Mouse (Mus musculus): ENCODE results near the gene Cdk7.

The Cdk7 gene

DNA sequence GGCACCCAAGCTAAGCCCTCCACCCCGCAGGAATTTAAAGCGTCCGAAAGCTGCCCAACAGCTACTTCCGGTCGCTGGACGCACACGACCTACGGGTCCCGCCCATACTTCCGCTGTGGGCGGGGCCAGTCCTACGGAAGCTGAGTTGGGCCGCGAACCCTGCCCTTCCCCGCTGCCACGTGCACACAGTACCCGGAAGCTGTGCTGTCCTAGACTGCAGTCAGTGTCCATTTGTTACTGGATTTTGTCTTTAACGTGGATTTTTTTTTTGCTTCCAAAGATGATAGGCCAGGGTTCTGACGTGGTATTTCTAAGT, at the start of gene Cdk7:
Gene Cdk7, minus strand, starts transcription at position 79 of the 316 bp plus-strand sequence.
- POLR2A ChIA-PET: interaction anchor here (0.5 to 10.0 kb wide), 56 partner anchors 8 to 1963 kb away, joined by 3 to 261 read pairs (median 4); partner anchors contain the start of genes Ccnb1 (in 3 of the 4), Mrps36 (in 3 of the 4), Ccdc125 (in 2 of the 4) and Cenph (in 2 of the 4)
- CTCF ChIA-PET: interaction anchor here in 2 of 4 experiments (0.6 to 1.2 kb wide), 7 partner anchors 9 to 238 kb away, joined by 3 to 10 read pairs (median 6); partner anchors contain the start of genes Gtf2h2 (in 1 of the 2) and Mrps36 (in 1 of the 2)

- CTCF ChIA-PET: interaction anchor here in 1 of 4 experiments (0.6 kb wide), 1 partner anchor 56 kb away, joined by 3 read pairs; the partner anchor contains the start of gene Slc30a5
- POLR2A ChIA-PET: interaction anchor here (0.6 to 4.5 kb wide), 19 partner anchors 8 to 127 kb away, joined by 3 to 87 read pairs (median 4); partner anchors contain the start of genes Ccnb1 (in 4 of the 4), Ak6 (in 1 of the 4), Rad17 (in 1 of the 4) and Slc30a5 (in 1 of the 4)
Measured at GRCm38 (mm10) chr13:100777491-100777890, 46.8 kb upstream of the Cdk7 start.

DNA sequence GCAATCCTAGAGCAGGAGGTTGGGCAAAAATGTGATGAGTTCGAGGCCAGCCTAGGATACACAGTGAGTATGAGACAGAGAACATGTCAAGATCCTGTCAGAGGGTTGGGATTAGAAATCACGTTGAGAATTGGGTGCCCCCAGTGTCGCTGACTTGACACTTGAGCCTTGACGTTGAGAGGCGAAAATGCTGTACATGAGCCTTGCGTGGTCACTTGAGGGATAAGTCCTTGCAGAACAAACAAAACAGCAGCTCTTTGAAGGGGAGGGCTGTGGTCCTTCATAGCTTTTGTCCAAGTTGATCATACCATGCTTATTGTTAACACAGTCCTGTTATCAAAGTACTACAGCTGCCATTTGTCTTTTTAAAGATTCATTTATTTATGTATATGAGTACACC, 46.0 kb upstream of the Cdk7 start:
- ChIA-PET CTCF (no interaction called here), POLR2A (interaction anchor here (0.6 to 4.5 kb wide), 20 partner anchors 9 to 126 kb away, joined by 3 to 87 read pairs (median 4); partner anchors contain the start of genes Ccnb1 (in 4 of the 4), Ak6 (in 1 of the 4), Rad17 (in 1 of the 4) and Slc30a5 (in 1 of the 4))

GRCm38 (mm10) chr13:100776056-100776419, 45.3 kb upstream of the Cdk7 start:
- ChIA-PET CTCF (interaction anchor here in 1 of 4 experiments (1.0 kb wide), 1 partner anchor 10 kb away, joined by 3 read pairs; the partner anchor contains the start of gene Ccnb1), POLR2A (interaction anchor here (0.5 to 4.5 kb wide), 30 partner anchors 9 to 697 kb away, joined by 3 to 87 read pairs (median 4); partner anchors contain the start of genes Ccnb1 (in 4 of the 4), Cdk7 (in 2 of the 4), Mrps36 (in 2 of the 4) and Ak6 (in 1 of the 4))

- POLR2A ChIA-PET: interaction anchor here (0.5 to 4.5 kb wide), 38 partner anchors 9 to 698 kb away, joined by 3 to 87 read pairs (median 4); partner anchors contain the start of genes Ccnb1 (in 4 of the 4), Cdk7 (in 2 of the 4), Mrps36 (in 2 of the 4) and Ak6 (in 1 of the 4)
- CTCF ChIA-PET: interaction anchor here in 2 of 4 experiments (0.6 to 1.0 kb wide), 2 partner anchors 11 to 155 kb away, joined by 3 to 5 read pairs; partner anchors contain the start of gene Ccnb1 (in 1 of the 2)
Measured at GRCm38 (mm10) chr13:100775252-100776055, 44.7 kb upstream of the Cdk7 start, which contains the start of gene Cenph. TSS of gene Cenph (minus strand) at chr13:100775899.

- ChIA-PET CTCF (interaction anchor here in 2 of 4 experiments (0.6 kb wide), 2 partner anchors 59 to 154 kb away, joined by 3 to 5 read pairs; no protein-coding TSS in a partner anchor), POLR2A (interaction anchor here in 3 of 4 experiments (0.7 to 4.5 kb wide), 24 partner anchors 8 to 124 kb away, joined by 3 to 87 read pairs (median 4); partner anchors contain the start of genes Ccnb1 (in 3 of the 3), Cdk7 (in 2 of the 3), Mrps36 (in 2 of the 3) and Ak6 (in 1 of the 3))
Measured at GRCm38 (mm10) chr13:100774704-100775103, 44.0 kb upstream of the Cdk7 start.

GRCm38 (mm10) chr13:100755329-100755728, 24.6 kb upstream of the Cdk7 start:
- CTCF ChIA-PET: no interaction called here
- POLR2A ChIA-PET: interaction anchor here in 3 of 4 experiments (0.6 to 4.1 kb wide), 10 partner anchors 8 to 121 kb away, joined by 3 to 31 read pairs (median 5); partner anchors contain the start of genes Cenph (in 1 of the 3) and Mrps36 (in 1 of the 3)

- POLR2A ChIA-PET: interaction anchor here in 1 of 4 experiments (1.9 kb wide), 1 partner anchor 32 kb away, joined by 4 read pairs; the partner anchor contains the start of gene Ccnb1
- CTCF ChIA-PET: no interaction called here
Measured at GRCm38 (mm10) chr13:100754186-100754585, 23.4 kb upstream of the Cdk7 start.

- ChIA-PET POLR2A (interaction anchor here in 2 of 4 experiments (0.5 to 1.9 kb wide), 6 partner anchors 11 to 1345 kb away, joined by 3 to 5 read pairs (median 4); partner anchors contain the start of gene Ccnb1 (in 1 of the 2)), CTCF (no interaction called here)
Measured at GRCm38 (mm10) chr13:100753011-100753410, 22.3 kb upstream of the Cdk7 start.

DNA sequence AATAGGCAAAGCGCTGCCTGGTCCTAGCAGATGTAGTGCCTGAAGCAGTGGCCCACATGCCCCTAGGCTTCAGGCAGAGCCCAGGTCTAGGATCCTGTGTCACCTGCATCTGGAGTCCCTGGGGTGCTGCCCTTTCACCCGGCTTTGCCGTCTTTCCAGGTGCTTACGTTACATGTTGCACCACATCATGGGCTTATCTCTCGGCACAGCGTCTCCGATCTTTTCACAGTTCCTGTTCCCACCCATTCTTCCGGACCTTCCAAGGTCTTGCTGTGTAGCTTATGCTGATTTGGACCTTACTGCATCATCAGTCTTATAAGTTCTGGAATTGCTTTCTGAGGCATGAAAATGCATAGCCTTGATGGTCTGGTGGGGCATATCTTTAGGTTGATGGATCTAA, 21.8 kb upstream of the Cdk7 start:
- POLR2A ChIA-PET: interaction anchor here in 2 of 4 experiments (0.6 to 1.9 kb wide), 6 partner anchors 11 to 34 kb away, joined by 3 to 5 read pairs (median 4); partner anchors contain the start of gene Ccnb1 (in 1 of the 2)
- CTCF ChIA-PET: interaction anchor here in 1 of 4 experiments (0.5 kb wide), 1 partner anchor 49 kb away, joined by 3 read pairs; no protein-coding TSS in a partner anchor

DNA sequence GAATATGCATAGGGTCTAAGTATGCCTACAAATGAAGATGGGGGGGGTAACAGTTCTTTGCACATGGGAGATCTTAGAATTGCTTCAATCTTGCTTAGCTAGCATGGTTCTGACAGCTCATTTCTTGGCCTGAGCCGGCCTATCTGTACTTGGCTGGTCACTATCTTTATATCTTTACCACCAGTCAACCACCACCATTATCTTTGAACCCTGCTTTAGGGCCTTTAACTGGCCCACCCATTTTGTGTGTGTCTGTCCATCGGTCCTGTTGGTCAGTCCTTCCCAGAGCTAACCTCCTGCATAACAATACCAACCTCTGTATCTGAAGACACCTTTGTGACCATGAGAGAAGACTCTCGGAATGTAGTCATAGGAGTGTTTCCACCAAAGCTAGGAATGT, 20.7 kb upstream of the Cdk7 start:
- ChIA-PET POLR2A (interaction anchor here in 2 of 4 experiments (1.0 to 2.2 kb wide), 11 partner anchors 10 to 82 kb away, joined by 3 to 8 read pairs (median 5); partner anchors contain the start of genes Ccnb1 (in 2 of the 2) and Ccdc125 (in 1 of the 2)), CTCF (no interaction called here)

DNA sequence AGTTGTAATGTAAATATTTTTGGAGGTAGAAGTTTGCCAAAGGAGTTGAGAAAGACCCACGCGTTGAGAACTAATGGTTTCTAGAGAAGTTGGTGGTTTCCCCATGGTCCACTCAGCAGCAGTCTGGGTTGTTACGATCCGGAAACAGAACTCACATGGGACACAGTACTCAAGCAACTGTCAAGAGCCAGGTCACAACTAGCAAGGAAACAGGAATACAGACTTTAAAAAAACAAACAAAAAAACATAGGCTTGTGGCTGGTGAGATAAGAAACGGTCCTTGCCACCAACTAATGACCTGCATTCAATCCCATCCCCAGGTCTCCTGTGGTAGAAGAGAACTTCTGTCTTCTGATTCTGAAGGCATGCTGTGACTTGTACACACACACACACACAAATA, 20.1 kb upstream of the Cdk7 start:
- POLR2A ChIA-PET: interaction anchor here in 2 of 4 experiments (1.0 to 2.2 kb wide), 9 partner anchors 11 to 81 kb away, joined by 3 to 8 read pairs (median 7); partner anchors contain the start of genes Ccnb1 (in 2 of the 2) and Ccdc125 (in 1 of the 2)
- CTCF ChIA-PET: no interaction called here

DNA sequence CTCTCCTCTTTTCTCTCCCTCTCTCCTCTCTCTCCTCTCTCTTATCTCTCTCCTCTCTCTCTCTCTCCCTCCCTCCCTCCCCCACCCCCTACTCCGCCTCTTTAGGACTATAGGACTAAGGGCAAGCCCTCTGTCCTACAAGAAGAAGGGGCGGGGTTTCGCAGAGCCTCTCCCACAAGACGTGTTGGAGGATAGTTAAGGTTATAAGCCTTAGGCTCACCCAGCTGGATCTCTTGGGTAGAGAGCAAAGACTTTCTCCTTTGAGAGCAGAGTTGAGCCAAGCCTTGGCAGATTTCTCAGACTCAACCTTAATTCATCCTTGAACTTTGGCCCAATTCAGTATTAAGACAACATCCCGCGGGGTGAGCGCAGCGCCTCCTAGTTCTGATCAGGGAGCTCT, 17.9 kb upstream of the Cdk7 start:
- ChIA-PET POLR2A (interaction anchor here in 3 of 4 experiments (0.6 to 10.6 kb wide), 37 partner anchors 9 to 849 kb away, joined by 3 to 261 read pairs (median 4); partner anchors contain the start of genes Cdk7 (in 3 of the 3), Ccnb1 (in 2 of the 3), Cenph (in 2 of the 3) and Marveld2 (in 1 of the 3)), CTCF (interaction anchor here in 3 of 4 experiments (0.5 to 1.1 kb wide), 7 partner anchors 9 to 139 kb away, joined by 3 to 12 read pairs (median 3); no protein-coding TSS in a partner anchor)

DNA sequence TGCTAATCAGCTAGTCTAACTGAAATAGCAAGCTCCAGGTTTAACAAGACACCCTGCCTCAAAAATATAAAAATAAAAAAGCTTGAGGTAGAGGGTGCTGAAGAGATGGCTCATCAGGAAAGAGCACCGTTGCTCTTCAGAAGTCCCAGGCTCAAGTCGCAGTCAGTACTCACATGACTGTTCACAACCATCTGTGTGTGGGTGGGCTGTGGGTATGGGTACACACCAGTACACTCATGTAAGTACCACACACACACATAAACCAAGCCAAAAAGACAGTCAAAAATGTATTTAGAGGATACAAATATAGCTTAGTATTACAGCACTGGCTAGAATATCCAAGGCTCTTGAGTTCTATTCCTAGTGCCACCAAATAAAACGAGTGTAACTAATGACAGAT, 15.4 kb upstream of the Cdk7 start:
- ChIA-PET POLR2A (interaction anchor here in 2 of 4 experiments (0.8 to 10.6 kb wide), 17 partner anchors 10 to 1931 kb away, joined by 3 to 261 read pairs (median 16); partner anchors contain the start of genes Ccnb1 (in 2 of the 2), Cdk7 (in 2 of the 2), Cenph (in 2 of the 2) and Fcho2 (in 1 of the 2)), CTCF (no interaction called here)

GRCm38 (mm10) chr13:100744036-100744744, 13.5 kb upstream of the Cdk7 start, which contains the start of gene Mrps36:
TSS of gene Mrps36 (minus strand) at chr13:100744659.
- POLR2A ChIA-PET: interaction anchor here (0.5 to 10.6 kb wide), 55 partner anchors 12 to 1911 kb away, joined by 3 to 261 read pairs (median 4); partner anchors contain the start of genes Ccnb1 (in 3 of the 4), Cdk7 (in 3 of the 4), Cenph (in 2 of the 4) and Ak6 (in 1 of the 4)
- CTCF ChIA-PET: interaction anchor here in 1 of 4 experiments (1.2 to 1.6 kb wide), 3 partner anchors 13 to 132 kb away, joined by 3 to 6 read pairs (median 4); partner anchors contain the start of gene Cdk7

DNA sequence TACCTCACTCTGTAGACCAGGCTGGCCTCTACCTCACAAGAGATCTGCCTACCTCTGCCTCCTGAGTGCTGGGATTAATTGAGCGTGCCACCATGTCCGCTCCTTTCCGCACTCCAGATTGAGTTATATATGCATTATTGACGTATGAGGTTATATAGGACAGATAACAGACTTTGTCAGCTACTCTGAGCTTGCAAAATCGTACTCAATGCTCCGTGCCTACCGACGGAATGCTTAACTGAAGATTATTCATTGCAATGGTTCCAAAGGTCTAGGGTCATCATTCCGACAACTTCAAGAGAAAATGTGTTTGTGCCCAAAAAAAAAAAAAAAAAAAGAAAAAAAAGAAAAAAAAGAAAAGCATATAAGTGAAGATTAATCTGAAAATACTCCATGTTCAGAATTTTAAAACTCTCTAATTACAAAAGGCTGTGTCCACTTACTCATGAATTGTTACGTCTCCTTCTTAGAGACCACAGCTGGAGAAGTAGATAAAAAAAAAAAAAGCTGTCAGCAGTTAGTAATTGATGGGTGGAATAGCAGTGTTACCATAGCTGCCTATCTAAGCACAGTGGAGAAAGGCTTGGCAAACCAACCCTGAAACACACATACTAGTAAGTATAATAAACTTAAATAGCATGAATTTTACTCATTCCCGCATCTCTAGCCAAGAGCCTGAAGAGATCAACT, 12.8 kb upstream of the Cdk7 start:
- ChIA-PET POLR2A (interaction anchor here (0.6 to 10.6 kb wide), 37 partner anchors 12 to 1024 kb away, joined by 3 to 261 read pairs (median 5); partner anchors contain the start of genes Cdk7 (in 3 of the 4), Ak6 (in 2 of the 4), Ccnb1 (in 2 of the 4) and Rad17 (in 2 of the 4)), CTCF (interaction anchor here in 1 of 4 experiments (1.2 to 1.6 kb wide), 3 partner anchors 13 to 131 kb away, joined by 3 to 6 read pairs (median 4); partner anchors contain the start of gene Cdk7)

Data from embryonic stem cell, embryonic (primary cell).